Mouse (Mus musculus) liver, postnatal 0 days (tissue): ENCODE results near the gene Ggt5.

Source experiments
- CTCF ChIP-seq: sonication (generic); IDR thresholded peaks from 2 replicates; pipeline ENCODE4 v1.5.1; 2016; ENCODE audit warnings: antibody characterized with exemption, low read depth
- EP300 ChIP-seq: IDR thresholded peaks from 2 replicates; pipeline ENCODE4 v1.6.1; 2016; ENCODE audit warnings: antibody characterized with exemption, low read depth, mild to moderate bottlenecking

- TF ChIP-seq CTCF (no peak), EP300 (no peak)
Measured at GRCm38 (mm10) chr10:75547901-75548300, 41.2 kb upstream of the Ggt5 start.
